In the genomic region with DNA sequence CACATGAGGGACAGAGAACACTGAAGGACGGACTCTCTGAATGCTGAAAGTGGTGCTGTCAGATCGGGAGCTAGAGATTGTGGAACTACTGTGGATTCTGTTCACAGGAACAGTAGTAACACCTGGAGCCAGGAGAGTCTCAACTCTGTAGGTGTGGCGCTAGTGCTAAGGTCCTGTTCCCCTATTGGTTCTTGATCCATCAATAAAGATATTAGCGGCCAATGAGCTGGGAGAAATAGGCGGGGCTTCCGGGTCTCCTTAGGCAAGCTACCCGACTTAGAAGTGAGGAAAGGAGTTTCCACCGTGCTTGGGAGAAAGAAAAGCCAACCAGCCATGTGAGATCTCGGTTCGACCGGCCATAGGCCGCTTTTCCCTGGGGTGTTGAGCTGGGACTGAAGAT, we compare ENCODE assay signal across 22 mouse cellular contexts. TPM values are rescaled to one million over a fixed set of nuclear protein-coding genes. Genes with fewer than 3 reads are reported as not detected.
DNase-seq lines count a peak whose midpoint lies in the region; ATAC-seq lines count a peak whose summit lies in the region.
"Had no signal": no experiment of that assay in that cellular context is flagged by ENCODE, and none has a peak within 500 bp of the region (broad histone marks: within the 10 kb centered on the region; RNA-seq: fewer than 3 reads in every experiment).

No protein-coding gene starts in this region.

- H3K36me3 ChIP-seq in lung, embryonic 16.5 days (ENCODE audit: control insufficient read depth, insufficient read depth, low read length): no peaks in the 10 kb centered on the region
- H3K36me3 ChIP-seq in limb, embryonic 10.5 days: no peaks in the 10 kb centered on the region
- H3K36me3 ChIP-seq in stomach, embryonic 16.5 days (ENCODE audit: control insufficient read depth, insufficient read depth, low read length): no peaks in the 10 kb centered on the region
- no peaks in the 10 kb centered on the region for H3K36me3 ChIP-seq in forebrain, embryonic 16.5 days (ENCODE audit: control insufficient read depth, insufficient read depth)
- H3K36me3 ChIP-seq: hindbrain, embryonic 15.5 days; neural tube, embryonic 12.5 days had no signal

- no peak overlapping the region for H3K9ac ChIP-seq in lung, embryonic 16.5 days (ENCODE audit: low read length)
- no peak overlapping the region for H3K9ac ChIP-seq in stomach, embryonic 16.5 days (ENCODE audit: low read length)
- H3K9ac ChIP-seq in forebrain, embryonic 16.5 days (replicated peaks; ENCODE audit: low read depth, low read length): no peak overlapping the region
- H3K9ac ChIP-seq: hindbrain, embryonic 15.5 days; neural tube, embryonic 12.5 days had no signal

- H3K27me3 ChIP-seq in lung, embryonic 16.5 days (ENCODE audit: control insufficient read depth, insufficient read depth, low read depth, low read length): no peaks in the 10 kb centered on the region
- 0 out of 2 replicates have a peak, but pooled peaks cover 5% of the 10 kb centered on the region for H3K27me3 ChIP-seq in limb, embryonic 10.5 days (ENCODE audit: low read depth, poor library complexity, severe bottlenecking)
- no peaks in the 10 kb centered on the region for H3K27me3 ChIP-seq in stomach, embryonic 16.5 days (ENCODE audit: control insufficient read depth, insufficient read depth, low read length)
- H3K27me3 ChIP-seq in forebrain, embryonic 16.5 days (replicated peaks; ENCODE audit: control insufficient read depth, insufficient read depth, low read length): no peaks in the 10 kb centered on the region
- H3K27me3 ChIP-seq: hindbrain, embryonic 15.5 days; neural tube, embryonic 12.5 days had no signal

- DNase-seq in lung, postnatal 4 days: no peak
- DNase-seq in WW6 (ENCODE audit: low read depth, low spot score): peak; percentile 69
- no peak for DNase-seq in limb, embryonic 10.5 days (ENCODE audit: low spot score)
- no peak for DNase-seq in kidney, postnatal 25 days
- DNase-seq in urinary bladder, adult 2 months (ENCODE audit: low spot score): no peak
- DNase-seq: adrenal gland, postnatal 10 days; cerebellum, adult 9-10 months; embryo, embryonic 11 days; heart, adult 11 months; kidney, adult 9 months; retina, postnatal 1 day; spleen, adult 18-20 months; thymus, adult 2 months had no signal

- H3K4me3 ChIP-seq in lung, embryonic 16.5 days (ENCODE audit: low read length): no peak overlapping the region
- peak overlapping the region; percentile 31; the same call in 1 of the 2 replicates for H3K4me3 ChIP-seq in limb, embryonic 10.5 days
- H3K4me3 ChIP-seq in stomach, embryonic 16.5 days (replicated peaks; ENCODE audit: low read length): peak overlapping the region; percentile 25
- no peak overlapping the region for H3K4me3 ChIP-seq in forebrain, embryonic 16.5 days (replicated peaks; ENCODE audit: low read length)
- H3K4me3 ChIP-seq: hindbrain, embryonic 15.5 days; neural tube, embryonic 12.5 days had no signal

- H3K27ac ChIP-seq in lung, embryonic 16.5 days (ENCODE audit: low read length): no peak overlapping the region
- no peak overlapping the region for H3K27ac ChIP-seq in limb, embryonic 10.5 days
- H3K27ac ChIP-seq in stomach, embryonic 16.5 days (ENCODE audit: low read length): no peak overlapping the region
- no peak overlapping the region for H3K27ac ChIP-seq in forebrain, embryonic 16.5 days (ENCODE audit: low read length)
- H3K27ac ChIP-seq: hindbrain, embryonic 15.5 days; macrophage; neural tube, embryonic 12.5 days had no signal

- WGBS in lung, embryonic 16.5 days: 26% methylated on average over 12 of the region's 12 CpGs
- 23% methylated on average over 12 of the region's 12 CpGs for WGBS in limb, embryonic 10.5 days
- 21% methylated on average over 12 of the region's 12 CpGs for WGBS in stomach, embryonic 16.5 days
- 22% methylated on average over 12 of the region's 12 CpGs for WGBS in forebrain, embryonic 16.5 days

- H3K4me2 ChIP-seq in lung, embryonic 16.5 days (ENCODE audit: low read depth, low read length): 0 out of 2 replicates have a peak overlapping the region, but pooled peaks have one; percentile 25
- peak overlapping the region; percentile 30; the same call in 1 of the 2 replicates for H3K4me2 ChIP-seq in stomach, embryonic 16.5 days (ENCODE audit: low read depth, low read length)
- H3K4me2 ChIP-seq in forebrain, embryonic 16.5 days (ENCODE audit: low read length): no peak overlapping the region
- H3K4me2 ChIP-seq: hindbrain, embryonic 15.5 days; neural tube, embryonic 12.5 days had no signal

- no peak for ATAC-seq in lung, embryonic 16.5 days (ENCODE audit: low read depth)
- peak; percentile 21; the same call in 1 of the 2 replicates for ATAC-seq in stomach, embryonic 16.5 days (ENCODE audit: insufficient read depth, low FRiP score)
- no peak for ATAC-seq in forebrain, embryonic 16.5 days
- ATAC-seq: CD4-positive, CD25-positive, alpha-beta regulatory T cell, adult 4 months; midbrain, embryonic 16.5 days had no signal

- no peaks in the 10 kb centered on the region for H3K9me3 ChIP-seq in lung, embryonic 16.5 days (ENCODE audit: control insufficient read depth, low read length)
- H3K9me3 ChIP-seq in limb, embryonic 10.5 days (replicated peaks): no peaks in the 10 kb centered on the region
- H3K9me3 ChIP-seq in stomach, embryonic 16.5 days (replicated peaks; ENCODE audit: control insufficient read depth, low read length): 0 out of 2 replicates have a peak, but pooled peaks cover 5% of the 10 kb centered on the region
- H3K9me3 ChIP-seq in forebrain, embryonic 16.5 days (ENCODE audit: control insufficient read depth, low read length): peaks cover 5% of the 10 kb centered on the region; the same call in 1 of the 2 replicates
- H3K9me3 ChIP-seq: hindbrain, embryonic 15.5 days; neural tube, embryonic 12.5 days had no signal

- no peaks in the 10 kb centered on the region for H3K4me1 ChIP-seq in lung, embryonic 16.5 days (replicated peaks; ENCODE audit: control insufficient read depth, insufficient read depth, low read length)
- H3K4me1 ChIP-seq in limb, embryonic 10.5 days: peaks cover 11% of the 10 kb centered on the region
- no peaks in the 10 kb centered on the region for H3K4me1 ChIP-seq in stomach, embryonic 16.5 days (ENCODE audit: control insufficient read depth, insufficient read depth, low read length)
- H3K4me1 ChIP-seq in forebrain, embryonic 16.5 days (replicated peaks; ENCODE audit: control insufficient read depth, insufficient read depth, low read length): no peaks in the 10 kb centered on the region
- H3K4me1 ChIP-seq: hindbrain, embryonic 15.5 days; neural tube, embryonic 12.5 days had no signal

RNA-seq across cellular contexts. Expression of gene Slc2a7, which starts 4.5 kb away (rescaled TPM):
- not detected in 2 replicates for polyA plus RNA-seq in lung, embryonic 16.5 days (2015; fragmentation: Nextera tagmentation; extraction: Ambion mirVana)
- polyA plus RNA-seq in limb, embryonic 10.5 days (2016; fragmentation: Nextera tagmentation; extraction: Ambion mirVana): not detected in 2 replicates
- 0.14 TPM in 1 of 2 replicates, not detected in the other for polyA plus RNA-seq in stomach, embryonic 16.5 days (2015; fragmentation: Nextera tagmentation; extraction: Ambion mirVana)
- polyA plus RNA-seq in forebrain, embryonic 16.5 days (2015; fragmentation: Nextera tagmentation; extraction: Ambion mirVana): not detected in 2 replicates
- polyA plus RNA-seq in urinary bladder, adult 2 months (2012; rRNA removed): not detected in 2 replicates
- polyA plus RNA-seq: CD4-positive, CD25-positive, alpha-beta regulatory T cell, adult 4 months; heart, postnatal 0 days; hindbrain, embryonic 15.5 days; macrophage; midbrain, embryonic 16.5 days; neural tube, embryonic 12.5 days had no signal

RNA-seq across cellular contexts. Expression of gene Slc2a5, which starts 25.2 kb away (rescaled TPM):
- 0.26 and 0.50 TPM in 2 replicates for polyA plus RNA-seq in lung, embryonic 16.5 days (2015; fragmentation: Nextera tagmentation; extraction: Ambion mirVana)
- 0.98 and 1.1 TPM in 2 replicates for polyA plus RNA-seq in limb, embryonic 10.5 days (2016; fragmentation: Nextera tagmentation; extraction: Ambion mirVana)
- 1.00 and 1.8 TPM in 2 replicates for polyA plus RNA-seq in stomach, embryonic 16.5 days (2015; fragmentation: Nextera tagmentation; extraction: Ambion mirVana)
- polyA plus RNA-seq in forebrain, embryonic 16.5 days (2015; fragmentation: Nextera tagmentation; extraction: Ambion mirVana): 2.6 and 2.7 TPM in 2 replicates
- polyA plus RNA-seq in urinary bladder, adult 2 months (2012; rRNA removed): 0.18 and 0.28 TPM in 2 replicates
- polyA plus RNA-seq: CD4-positive, CD25-positive, alpha-beta regulatory T cell, adult 4 months had no signal

RNA-seq across cellular contexts. Expression of gene Car6, which starts 56.9 kb away (rescaled TPM):
- not detected in 2 replicates for polyA plus RNA-seq in lung, embryonic 16.5 days (2015; fragmentation: Nextera tagmentation; extraction: Ambion mirVana)
- polyA plus RNA-seq in limb, embryonic 10.5 days (2016; fragmentation: Nextera tagmentation; extraction: Ambion mirVana): not detected in 2 replicates
- not detected in 2 replicates for polyA plus RNA-seq in stomach, embryonic 16.5 days (2015; fragmentation: Nextera tagmentation; extraction: Ambion mirVana)
- not detected in 2 replicates for polyA plus RNA-seq in forebrain, embryonic 16.5 days (2015; fragmentation: Nextera tagmentation; extraction: Ambion mirVana)
- polyA plus RNA-seq in urinary bladder, adult 2 months (2012; rRNA removed): not detected in 2 replicates
- polyA plus RNA-seq: CD4-positive, CD25-positive, alpha-beta regulatory T cell, adult 4 months; heart, postnatal 0 days; hindbrain, embryonic 15.5 days; midbrain, embryonic 16.5 days; neural tube, embryonic 12.5 days had no signal

RNA-seq across cellular contexts. Expression of gene Gpr157, which starts 57.1 kb away (rescaled TPM):
- polyA plus RNA-seq in lung, embryonic 16.5 days (2015; fragmentation: Nextera tagmentation; extraction: Ambion mirVana): 2.3 TPM in 2 replicates
- polyA plus RNA-seq in limb, embryonic 10.5 days (2016; fragmentation: Nextera tagmentation; extraction: Ambion mirVana): 0.28 and 0.75 TPM in 2 replicates
- 1.5 TPM in 2 replicates for polyA plus RNA-seq in stomach, embryonic 16.5 days (2015; fragmentation: Nextera tagmentation; extraction: Ambion mirVana)
- polyA plus RNA-seq in forebrain, embryonic 16.5 days (2015; fragmentation: Nextera tagmentation; extraction: Ambion mirVana): 0.14 and 0.25 TPM in 2 replicates
- 1.7 and 2.0 TPM in 2 replicates for polyA plus RNA-seq in urinary bladder, adult 2 months (2012; rRNA removed)

Comparison
In these comparisons a context has a peak if more than half of its experiments do, and no peak if none do; other contexts are left out.
1. H3K4me3 ChIP-seq: peak in limb, embryonic 10.5 days (single experiment) and stomach, embryonic 16.5 days (single experiment); none in lung, embryonic 16.5 days (single experiment) and forebrain, embryonic 16.5 days (single experiment).